Mouse (Mus musculus): ENCODE results near the gene Nudt19. TPM values are rescaled to one million over a fixed set of nuclear protein-coding genes. Genes with fewer than 3 reads are reported as not detected.
"Not testable (repeated sequence)": the region's sequence is repeated elsewhere in the genome, so short reads cannot be mapped to it uniquely, and the experiment has no call there.

The Nudt19 gene
- polyA plus RNA-seq, 1 experiment from 2014 or later = 72.4 TPM

- in situ Hi-C loops (cut with MboI; ENCODE audit: low pct_unique_long_range_greater_than_20kb); DNase-seq (ENCODE audit: low read depth, low spot score); ATAC-seq: not testable (repeated sequence)
- ChIA-PET POLR2A (interaction anchor here (0.7 kb wide), 1 partner anchor 1306 kb away, joined by 4 read pairs; no protein-coding TSS in a partner anchor), CTCF (interaction anchor here (1.4 kb wide), 1 partner anchor 171 kb away, joined by 3 read pairs; no protein-coding TSS in a partner anchor)
- peaks cover 15% of the 10 kb centered on the region for H3K27me3 ChIP-seq
- TF ChIP-seq CTCF (IDR thresholded peaks at IDR 0.05) = peak; percentile 51
These were observed 14.8 kb upstream of the Nudt19 start for GRCm38 (mm10) chr7:35570883-35571282.

- POLR2A ChIA-PET = not testable (repeated sequence)
These were observed 13.6 kb upstream of the Nudt19 start for GRCm38 (mm10) chr7:35569724-35570123.

GRCm38 (mm10) chr7:35565965-35566364, 9.9 kb upstream of the Nudt19 start:
- H3K27me3 ChIP-seq; POLR2A ChIA-PET; in situ Hi-C loops (cut with MboI; ENCODE audit: low pct_unique_long_range_greater_than_20kb); DNase-seq (ENCODE audit: low read depth, low spot score); ATAC-seq: not testable (repeated sequence)
- CTCF ChIA-PET = interaction anchor here (2.1 kb wide), 1 partner anchor 20 kb away, joined by 6 read pairs; no protein-coding TSS in a partner anchor

More at GRCm38 (mm10) chr7:35569724-35570123, 13.6 kb upstream of the Nudt19 start:
- ATAC-seq; CTCF ChIA-PET; H3K27me3 ChIP-seq; in situ Hi-C loops (cut with MboI; ENCODE audit: low pct_unique_long_range_greater_than_20kb); DNase-seq (ENCODE audit: low read depth, low spot score): not testable (repeated sequence)

- ATAC-seq; in situ Hi-C loops (cut with MboI; ENCODE audit: low pct_unique_long_range_greater_than_20kb); POLR2A ChIA-PET; DNase-seq (ENCODE audit: low read depth, low spot score); H3K27me3 ChIP-seq: not testable (repeated sequence)
- CTCF ChIA-PET = interaction anchor here (2.1 kb wide), 1 partner anchor 19 kb away, joined by 6 read pairs; no protein-coding TSS in a partner anchor
These were observed 8.8 kb upstream of the Nudt19 start for GRCm38 (mm10) chr7:35564872-35565271.

GRCm38 (mm10) chr7:35564067-35564865, 8.2 kb upstream of the Nudt19 start:
- POLR2A ChIA-PET = no interaction called here
- in situ Hi-C loops (cut with MboI; ENCODE audit: low pct_unique_long_range_greater_than_20kb) = no loop called here
- TF ChIP-seq CTCF (IDR thresholded peaks at IDR 0.05) = no peak
- H3K27me3 ChIP-seq = peaks cover 4% of the 10 kb centered on the region
- CTCF ChIA-PET = interaction anchor here (2.1 kb wide), 1 partner anchor 18 kb away, joined by 6 read pairs; no protein-coding TSS in a partner anchor
- no peak for ATAC-seq
- DNase-seq (ENCODE audit: low read depth, low spot score) = no peak

GRCm38 (mm10) chr7:35563071-35563470, 7.0 kb upstream of the Nudt19 start:
- in situ Hi-C loops (cut with MboI; ENCODE audit: low pct_unique_long_range_greater_than_20kb) = no loop called here
- POLR2A ChIA-PET = no interaction called here
- ATAC-seq = no peak

GRCm38 (mm10) chr7:35559838-35560237, 3.7 kb upstream of the Nudt19 start:
- POLR2A ChIA-PET = interaction anchor here (0.7 kb wide), 1 partner anchor 12 kb away, joined by 6 read pairs; no protein-coding TSS in a partner anchor
- in situ Hi-C loops (cut with MboI; ENCODE audit: low pct_unique_long_range_greater_than_20kb) = loop anchor here (10.0 kb wide), 2 partner anchors 75 to 245 kb away; partner anchors contain the start of gene Gpatch1
- CTCF ChIA-PET = interaction anchor here (1.2 to 1.5 kb wide), 2 partner anchors 14 to 20 kb away, joined by 3 to 4 read pairs; no protein-coding TSS in a partner anchor
- H3K27me3 ChIP-seq = peaks cover 4% of the 10 kb centered on the region
- no peak for ATAC-seq
- no peak for TF ChIP-seq CTCF (IDR thresholded peaks at IDR 0.05)
- no peak for DNase-seq (ENCODE audit: low read depth, low spot score)

More at GRCm38 (mm10) chr7:35563071-35563470, 7.0 kb upstream of the Nudt19 start:
- no peak for TF ChIP-seq CTCF (IDR thresholded peaks at IDR 0.05)
- no peak for DNase-seq (ENCODE audit: low read depth, low spot score)
- CTCF ChIA-PET = no interaction called here
- peaks cover 4% of the 10 kb centered on the region for H3K27me3 ChIP-seq

GRCm38 (mm10) chr7:35558681-35559080, 2.6 kb upstream of the Nudt19 start:
- POLR2A ChIA-PET = no interaction called here
- peaks cover 4% of the 10 kb centered on the region for H3K27me3 ChIP-seq
- DNase-seq (ENCODE audit: low read depth, low spot score) (no peak), ATAC-seq (no peak)
- in situ Hi-C loops (cut with MboI; ENCODE audit: low pct_unique_long_range_greater_than_20kb) = loop anchor here (10.0 kb wide), 2 partner anchors 76 to 244 kb away; partner anchors contain the start of gene Gpatch1
- CTCF ChIA-PET = interaction anchor here (1.2 to 2.3 kb wide), 2 partner anchors 13 to 21 kb away, joined by 3 to 8 read pairs; no protein-coding TSS in a partner anchor
- no peak for TF ChIP-seq CTCF (IDR thresholded peaks at IDR 0.05)

- no peak for DNase-seq (ENCODE audit: low read depth, low spot score)
These were observed 1.5 kb upstream of the Nudt19 start for GRCm38 (mm10) chr7:35557577-35557976.

GRCm38 (mm10) chr7:35556905-35557304, 801 bp upstream of the Nudt19 start:
- no peak for DNase-seq (ENCODE audit: low read depth, low spot score)
- ChIA-PET POLR2A (no interaction called here), CTCF (interaction anchor here (0.7 to 2.3 kb wide), 2 partner anchors 11 to 80 kb away, joined by 3 to 8 read pairs; no protein-coding TSS in a partner anchor)
- in situ Hi-C loops (cut with MboI; ENCODE audit: low pct_unique_long_range_greater_than_20kb) = loop anchor here (10.0 kb wide), 2 partner anchors 78 to 242 kb away; partner anchors contain the start of gene Gpatch1
- peaks cover 4% of the 10 kb centered on the region for H3K27me3 ChIP-seq
- no peak for ATAC-seq
- TF ChIP-seq CTCF (IDR thresholded peaks at IDR 0.05) = no peak

More at GRCm38 (mm10) chr7:35557577-35557976, 1.5 kb upstream of the Nudt19 start:
- H3K27me3 ChIP-seq = peaks cover 4% of the 10 kb centered on the region
- in situ Hi-C loops (cut with MboI; ENCODE audit: low pct_unique_long_range_greater_than_20kb) = loop anchor here (10.0 kb wide), 2 partner anchors 77 to 243 kb away; partner anchors contain the start of gene Gpatch1
- ATAC-seq = no peak
- ChIA-PET CTCF (interaction anchor here (0.7 to 2.3 kb wide), 2 partner anchors 12 to 80 kb away, joined by 3 to 8 read pairs; no protein-coding TSS in a partner anchor), POLR2A (no interaction called here)
- TF ChIP-seq CTCF (IDR thresholded peaks at IDR 0.05) = no peak

Data from Patski (cell line).